Mouse (Mus musculus) spleen, postnatal 36 days (tissue): ENCODE measurements around the gene Pdcd1lg2.

Experiments used
- DNase-seq, 2 experiments: peaks; one replicate each; pipeline ENCODE4 v3.0.0; 2022; ENCODE audit warnings: low spot score in 2 of 2, mixed read lengths in 1 of 2

The Pdcd1lg2 gene

GRCm38 (mm10) chr19:29496786-29497557 is 86.3 kb downstream of the Pdcd1lg2 start:
- DNase-seq, result peak in 1 of 2 experiments; percentile 34

- no peak for DNase-seq
These were observed 87.2 kb downstream of the Pdcd1lg2 start for GRCm38 (mm10) chr19:29497874-29498273.

- no peak for DNase-seq
These were observed 88.2 kb downstream of the Pdcd1lg2 start for GRCm38 (mm10) chr19:29498842-29499456.

DNA sequence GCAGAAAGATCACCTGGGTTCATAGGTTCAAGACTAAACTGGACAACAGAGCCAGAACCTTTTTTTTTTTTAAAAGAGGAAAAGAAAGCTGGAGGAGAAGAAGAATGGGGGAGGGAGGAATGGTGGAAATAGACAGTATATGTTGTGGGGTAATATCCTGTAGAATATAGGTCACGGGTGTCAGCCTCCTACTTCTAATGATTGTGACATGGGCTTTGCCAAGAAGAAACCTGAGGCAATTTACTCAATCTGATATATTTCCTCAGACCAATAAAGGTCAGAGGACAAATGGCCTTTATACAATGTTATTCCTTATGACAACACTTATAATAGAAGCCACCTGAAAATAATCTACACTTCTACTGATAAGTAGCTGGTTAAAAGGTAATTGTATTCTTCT is 89.6 kb downstream of the Pdcd1lg2 start:
- DNase-seq, result no peak

GRCm38 (mm10) chr19:29501106-29501505 is 90.4 kb downstream of the Pdcd1lg2 start:
- DNase-seq, result peak; percentile 44 to 50

DNA sequence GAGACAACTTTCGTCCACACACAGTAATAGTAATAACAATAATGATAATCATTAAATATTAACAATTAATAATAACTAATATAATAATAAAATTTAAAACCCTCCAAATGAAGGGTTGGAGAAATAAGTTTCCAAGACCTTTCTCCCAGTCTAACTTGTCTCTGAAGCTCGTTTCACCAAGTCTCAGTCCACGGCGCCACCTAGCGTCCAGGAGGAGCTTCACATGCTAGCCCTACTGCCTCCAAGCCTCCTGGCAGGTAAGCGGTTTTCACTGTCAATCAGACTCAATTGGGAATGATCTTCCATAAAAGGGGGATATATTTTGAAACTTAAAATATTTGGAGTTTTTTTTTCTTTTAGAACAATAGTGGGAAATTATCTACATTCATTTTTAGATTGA is 90.8 kb downstream of the Pdcd1lg2 start:
- peak; percentile 79 to 81 for DNase-seq

GRCm38 (mm10) chr19:29504131-29504530 is 93.4 kb downstream of the Pdcd1lg2 start:
- DNase-seq, result no peak

GRCm38 (mm10) chr19:29505617-29506016 is 94.9 kb downstream of the Pdcd1lg2 start:
- no peak for DNase-seq

- no peak for DNase-seq
These were observed 97.5 kb downstream of the Pdcd1lg2 start for GRCm38 (mm10) chr19:29508208-29508607.

- DNase-seq, result no peak
These were observed 99.1 kb downstream of the Pdcd1lg2 start for GRCm38 (mm10) chr19:29509857-29510256.

- no peak for DNase-seq
These were observed 101.1 kb downstream of the Pdcd1lg2 start for GRCm38 (mm10) chr19:29511826-29512225.

- peak; percentile 36 to 43 for DNase-seq
These were observed 102.5 kb downstream of the Pdcd1lg2 start for GRCm38 (mm10) chr19:29513111-29513766.

GRCm38 (mm10) chr19:29514130-29514529 is 103.4 kb downstream of the Pdcd1lg2 start:
- DNase-seq, result no peak

DNA sequence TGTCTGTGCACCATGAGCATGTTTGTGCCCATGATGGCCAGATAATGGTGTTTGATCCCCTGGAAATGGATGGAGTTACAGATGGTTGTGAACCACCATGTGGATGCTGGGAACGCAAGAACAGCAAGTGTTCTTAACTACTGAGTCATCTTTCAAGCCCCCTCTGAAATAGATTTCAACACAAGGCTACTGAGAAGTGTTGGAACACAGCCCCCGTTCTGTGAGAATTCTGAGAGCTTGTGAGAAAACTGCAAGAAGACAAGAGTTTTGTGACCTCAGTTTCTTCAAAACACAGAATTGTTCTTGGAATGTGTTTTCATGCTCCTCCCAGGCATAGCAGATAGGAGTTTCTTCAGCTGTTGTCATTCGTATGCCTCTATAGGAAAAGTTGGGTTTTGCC is 104.7 kb downstream of the Pdcd1lg2 start:
- DNase-seq, result no peak

GRCm38 (mm10) chr19:29515991-29516390 is 105.3 kb downstream of the Pdcd1lg2 start:
- DNase-seq, result no peak

DNA sequence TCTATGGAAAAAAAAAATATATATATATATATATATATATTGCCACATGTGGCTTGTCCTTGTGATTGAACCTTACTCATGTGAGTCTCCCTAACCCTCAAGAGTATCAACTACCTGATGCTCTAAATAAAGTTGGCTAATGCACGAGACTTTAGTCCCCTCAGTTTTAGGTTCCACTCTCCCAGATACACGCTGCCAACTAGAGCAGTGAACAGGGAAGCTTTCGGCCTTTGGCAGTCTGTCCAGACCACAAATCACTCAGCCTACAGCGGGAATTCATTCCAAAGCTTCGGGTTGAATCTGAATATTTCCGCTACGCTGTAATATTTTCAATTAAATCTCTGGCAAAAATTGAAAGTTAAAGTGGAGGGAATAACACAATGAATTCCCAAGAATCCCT is 107.7 kb downstream of the Pdcd1lg2 start:
- DNase-seq, result no peak

- DNase-seq, result no peak
These were observed 108.2 kb downstream of the Pdcd1lg2 start for GRCm38 (mm10) chr19:29518922-29519321.
